Mouse (Mus musculus): Measurements from ENCODE around the gene Rell1.

GRCm38 (mm10) chr5:63925035-63925628 is 43.6 kb downstream of the Rell1 start:
- TF ChIP-seq POLR2A (IDR thresholded peaks at IDR 0.05; ENCODE audit: insufficient read depth, low read depth, low read length) (no peak), CTCF (IDR thresholded peaks at IDR 0.05) (no peak)
